Mouse (Mus musculus) thymus, postnatal 36 days (tissue): Measurements from ENCODE around the gene Mgll.

Experiments
- DNase-seq, 2 experiments: peaks; one replicate each; pipeline ENCODE4 v3.0.0; 2022; ENCODE audit warnings: mixed read lengths in 2 of 2

Mgll gene

GRCm38 (mm10) chr6:88833340-88834140, 109.3 kb downstream of the Mgll start:
- no peak for DNase-seq

GRCm38 (mm10) chr6:88835047-88835446, 110.8 kb downstream of the Mgll start:
- no peak for DNase-seq

GRCm38 (mm10) chr6:88836178-88836819, 112.1 kb downstream of the Mgll start:
- DNase-seq, result no peak

GRCm38 (mm10) chr6:88837999-88838398, 113.8 kb downstream of the Mgll start:
- no peak for DNase-seq

- no peak for DNase-seq
Observed at GRCm38 (mm10) chr6:88838613-88839012, 114.4 kb downstream of the Mgll start.

GRCm38 (mm10) chr6:88839135-88839970, 115.1 kb downstream of the Mgll start:
- no peak for DNase-seq

- DNase-seq, result no peak
Observed at GRCm38 (mm10) chr6:88840211-88840610, 116.0 kb downstream of the Mgll start.

- DNase-seq, result no peak
Observed at GRCm38 (mm10) chr6:88840791-88841513, 116.7 kb downstream of the Mgll start.

GRCm38 (mm10) chr6:88841514-88841780, 117.2 kb downstream of the Mgll start:
- no peak for DNase-seq

GRCm38 (mm10) chr6:88841781-88842689, 117.8 kb downstream of the Mgll start, which contains the start of gene Abtb1:
TSS of gene Abtb1 (minus strand) at chr6:88841984.
- DNase-seq, result peak; percentile 95 to 98

- peak in 1 of 2 experiments; percentile 41 for DNase-seq
Observed at GRCm38 (mm10) chr6:88842731-88843151, 118.5 kb downstream of the Mgll start.

- no peak for DNase-seq
Observed at GRCm38 (mm10) chr6:88843241-88843640, 119.0 kb downstream of the Mgll start.

- no peak for DNase-seq
Observed at GRCm38 (mm10) chr6:88843781-88844725, 119.8 kb downstream of the Mgll start.

GRCm38 (mm10) chr6:88844901-88845565, 120.8 kb downstream of the Mgll start:
- DNase-seq, result no peak

- DNase-seq, result no peak
Observed at GRCm38 (mm10) chr6:88847571-88847970, 123.4 kb downstream of the Mgll start.

- DNase-seq, result peak; percentile 46 to 47
Observed at GRCm38 (mm10) chr6:88849270-88849669, 125.1 kb downstream of the Mgll start.

GRCm38 (mm10) chr6:88850034-88850433, 125.8 kb downstream of the Mgll start:
- DNase-seq, result no peak

- DNase-seq, result no peak
Observed at GRCm38 (mm10) chr6:88854509-88854908, 130.3 kb downstream of the Mgll start.

GRCm38 (mm10) chr6:88855636-88856035, 131.4 kb downstream of the Mgll start:
- no peak for DNase-seq

GRCm38 (mm10) chr6:88857249-88857648, 133.0 kb downstream of the Mgll start:
- no peak for DNase-seq
